Mouse (Mus musculus): ENCODE measurements around the gene Cfap65. TPM values are rescaled to one million over a fixed set of nuclear protein-coding genes. Genes with fewer than 3 reads are reported as not detected.
A peak's percentile ranks its signal among the peaks of the same experiment; 100 is the strongest.

Cfap65 gene
- polyA plus RNA-seq, 1 experiment from 2014 or later: 0.03 TPM

- Histone ChIP-seq H3K36me3 (no peaks in the 10 kb centered on the region), H3K9me3 (replicated peaks) (no peaks in the 10 kb centered on the region), H3K27ac (no peak overlapping the region), H3K9ac (no peak overlapping the region), H3K4me2 (no peak overlapping the region), H3K4me3 (replicated peaks) (no peak overlapping the region), H3K4me1 (no peaks in the 10 kb centered on the region), H3K27me3 (peaks cover 37% of the 10 kb centered on the region)
- ATAC-seq (replicated peaks; ENCODE audit: low FRiP score): 0 out of 2 replicates have a peak, but pooled peaks have one; percentile 18
- 32% methylated on average over 6 of the region's 6 CpGs for WGBS
Measured at GRCm38 (mm10) chr1:74926721-74927120, 8.7 kb downstream of the Cfap65 start.

- ATAC-seq (replicated peaks; ENCODE audit: low FRiP score): no peak
- no peak overlapping the region for H3K4me3 ChIP-seq (replicated peaks)
- no peak overlapping the region for H3K27ac ChIP-seq
- no peaks in the 10 kb centered on the region for H3K36me3 ChIP-seq
- no peak overlapping the region for H3K9ac ChIP-seq
- no peak overlapping the region for H3K4me2 ChIP-seq
- 63% methylated on average over 4 of the region's 4 CpGs for WGBS
- no peaks in the 10 kb centered on the region for H3K9me3 ChIP-seq (replicated peaks)
- no peaks in the 10 kb centered on the region for H3K4me1 ChIP-seq
- peaks cover 28% of the 10 kb centered on the region for H3K27me3 ChIP-seq
Measured at GRCm38 (mm10) chr1:74924464-74924863, 10.9 kb downstream of the Cfap65 start.

- H3K36me3 ChIP-seq: no peaks in the 10 kb centered on the region
- no peak overlapping the region for H3K4me3 ChIP-seq (replicated peaks)
- ATAC-seq (replicated peaks; ENCODE audit: low FRiP score): no peak
- no peaks in the 10 kb centered on the region for H3K9me3 ChIP-seq (replicated peaks)
- no peaks in the 10 kb centered on the region for H3K4me1 ChIP-seq
- no peak overlapping the region for H3K9ac ChIP-seq
- H3K4me2 ChIP-seq: no peak overlapping the region
- H3K27ac ChIP-seq: no peak overlapping the region
- H3K27me3 ChIP-seq: peaks cover 32% of the 10 kb centered on the region; the same call in 1 of the 2 replicates
- 22% methylated on average over 13 of the region's 13 CpGs for WGBS
Measured at GRCm38 (mm10) chr1:74915706-74916105, 19.7 kb downstream of the Cfap65 start.

- H3K27ac ChIP-seq: no peak overlapping the region
- no peak overlapping the region for H3K4me3 ChIP-seq (replicated peaks)
- H3K4me1 ChIP-seq: peaks cover 24% of the 10 kb centered on the region
- no peak overlapping the region for H3K4me2 ChIP-seq
- 23% methylated on average over 6 of the region's 6 CpGs for WGBS
- no peak for ATAC-seq (replicated peaks; ENCODE audit: low FRiP score)
- no peaks in the 10 kb centered on the region for H3K36me3 ChIP-seq
- peaks cover 94% of the 10 kb centered on the region for H3K27me3 ChIP-seq
- no peak overlapping the region for H3K9ac ChIP-seq
- no peaks in the 10 kb centered on the region for H3K9me3 ChIP-seq (replicated peaks)
Measured at GRCm38 (mm10) chr1:74902191-74902590, 33.2 kb downstream of the Cfap65 start.

- Histone ChIP-seq H3K27me3 (peaks cover 96% of the 10 kb centered on the region), H3K36me3 (no peaks in the 10 kb centered on the region), H3K4me1 (peaks cover 24% of the 10 kb centered on the region), H3K9me3 (replicated peaks) (no peaks in the 10 kb centered on the region), H3K9ac (no peak overlapping the region), H3K4me2 (no peak overlapping the region), H3K4me3 (replicated peaks) (no peak overlapping the region), H3K27ac (no peak overlapping the region)
- WGBS: 8% methylated on average over 3 of the region's 3 CpGs
- no peak for ATAC-seq (replicated peaks; ENCODE audit: low FRiP score)
Measured at GRCm38 (mm10) chr1:74901686-74902085, 33.7 kb downstream of the Cfap65 start.

GRCm38 (mm10) chr1:74900341-74901285, 34.8 kb downstream of the Cfap65 start:
- under 1% methylated on average over 64 of the region's 66 CpGs for WGBS
- ATAC-seq (replicated peaks; ENCODE audit: low FRiP score): peak; percentile 48; the same call in 1 of the 2 replicates
- peaks cover 98% of the 10 kb centered on the region for H3K27me3 ChIP-seq
- H3K9ac ChIP-seq: no peak overlapping the region
- H3K36me3 ChIP-seq: no peaks in the 10 kb centered on the region
- no peaks in the 10 kb centered on the region for H3K9me3 ChIP-seq (replicated peaks)
- H3K4me1 ChIP-seq: peaks cover 24% of the 10 kb centered on the region
- H3K27ac ChIP-seq: no peak overlapping the region
- peak overlapping the region; percentile 67 for H3K4me2 ChIP-seq
- peak overlapping the region; percentile 37 for H3K4me3 ChIP-seq (replicated peaks)

- no peak overlapping the region for H3K4me2 ChIP-seq
- WGBS: 11% methylated on average over 7 of the region's 10 CpGs
Measured at GRCm38 (mm10) chr1:74898656-74899431, 36.6 kb downstream of the Cfap65 start.

GRCm38 (mm10) chr1:74897976-74898375, 37.4 kb downstream of the Cfap65 start:
- Histone ChIP-seq H3K4me2 (no peak overlapping the region), H3K9me3 (replicated peaks) (no peaks in the 10 kb centered on the region), H3K4me3 (replicated peaks) (no peak overlapping the region), H3K9ac (no peak overlapping the region), H3K36me3 (no peaks in the 10 kb centered on the region), H3K27ac (no peak overlapping the region), H3K27me3 (peaks cover 100% of the 10 kb centered on the region), H3K4me1 (peaks cover 29% of the 10 kb centered on the region)
- ATAC-seq (replicated peaks; ENCODE audit: low FRiP score): no peak
- 3% methylated on average over 7 of the region's 7 CpGs for WGBS

More at GRCm38 (mm10) chr1:74898656-74899431, 36.6 kb downstream of the Cfap65 start:
- H3K27ac ChIP-seq: no peak overlapping the region
- H3K9ac ChIP-seq: no peak overlapping the region
- ATAC-seq (replicated peaks; ENCODE audit: low FRiP score): no peak
- no peaks in the 10 kb centered on the region for H3K36me3 ChIP-seq
- peaks cover 100% of the 10 kb centered on the region for H3K27me3 ChIP-seq
- H3K9me3 ChIP-seq (replicated peaks): no peaks in the 10 kb centered on the region
- H3K4me3 ChIP-seq (replicated peaks): no peak overlapping the region
- peaks cover 24% of the 10 kb centered on the region for H3K4me1 ChIP-seq

- 19% methylated on average over 4 of the region's 4 CpGs for WGBS
- Histone ChIP-seq H3K27ac (no peak overlapping the region), H3K9ac (no peak overlapping the region), H3K4me1 (peaks cover 22% of the 10 kb centered on the region), H3K4me3 (replicated peaks) (no peak overlapping the region), H3K27me3 (peaks cover 100% of the 10 kb centered on the region), H3K36me3 (no peaks in the 10 kb centered on the region), H3K4me2 (no peak overlapping the region), H3K9me3 (replicated peaks) (no peaks in the 10 kb centered on the region)
- no peak for ATAC-seq (replicated peaks; ENCODE audit: low FRiP score)
Measured at GRCm38 (mm10) chr1:74894966-74895365, 40.4 kb downstream of the Cfap65 start.

GRCm38 (mm10) chr1:74893134-74893855, 42.1 kb downstream of the Cfap65 start, which contains the start of gene Cryba2:
Gene Cryba2 (minus strand): TSS chr1:74893143.
- no peak within 1 kb of the TSS for H3K27ac ChIP-seq
- WGBS: 3% methylated on average over 25 of the region's 25 CpGs
- peak within 1 kb of the TSS; percentile 13; the same call in 1 of the 2 replicates for H3K4me3 ChIP-seq (replicated peaks)
- no peak within 1 kb of the TSS for H3K9ac ChIP-seq
- no peak for ATAC-seq (replicated peaks; ENCODE audit: low FRiP score)
- H3K27me3 ChIP-seq: peaks cover 97% of the 10 kb centered on the region
- H3K9me3 ChIP-seq (replicated peaks): no peaks in the 10 kb centered on the region
- peaks cover 10% of the 10 kb centered on the region for H3K4me1 ChIP-seq
- no peaks in the 10 kb centered on the region for H3K36me3 ChIP-seq
- peak within 1 kb of the TSS; percentile 22 for H3K4me2 ChIP-seq

- no peak overlapping the region for H3K9ac ChIP-seq
- WGBS: under 1% methylated on average over 39 of the region's 39 CpGs
- no peak for ATAC-seq (replicated peaks; ENCODE audit: low FRiP score)
- peak overlapping the region; percentile 22 for H3K4me2 ChIP-seq
- H3K27me3 ChIP-seq: peaks cover 96% of the 10 kb centered on the region
- no peaks in the 10 kb centered on the region for H3K36me3 ChIP-seq
- peaks cover 10% of the 10 kb centered on the region for H3K4me1 ChIP-seq
- no peak overlapping the region for H3K27ac ChIP-seq
- peak overlapping the region; percentile 13; the same call in 1 of the 2 replicates for H3K4me3 ChIP-seq (replicated peaks)
- no peaks in the 10 kb centered on the region for H3K9me3 ChIP-seq (replicated peaks)
Measured at GRCm38 (mm10) chr1:74892351-74893133, 42.9 kb downstream of the Cfap65 start.

Data from kidney, embryonic 15.5 days (tissue).